Comparison of ENCODE assay signal across 11 mouse cellular contexts in the genomic region with DNA sequence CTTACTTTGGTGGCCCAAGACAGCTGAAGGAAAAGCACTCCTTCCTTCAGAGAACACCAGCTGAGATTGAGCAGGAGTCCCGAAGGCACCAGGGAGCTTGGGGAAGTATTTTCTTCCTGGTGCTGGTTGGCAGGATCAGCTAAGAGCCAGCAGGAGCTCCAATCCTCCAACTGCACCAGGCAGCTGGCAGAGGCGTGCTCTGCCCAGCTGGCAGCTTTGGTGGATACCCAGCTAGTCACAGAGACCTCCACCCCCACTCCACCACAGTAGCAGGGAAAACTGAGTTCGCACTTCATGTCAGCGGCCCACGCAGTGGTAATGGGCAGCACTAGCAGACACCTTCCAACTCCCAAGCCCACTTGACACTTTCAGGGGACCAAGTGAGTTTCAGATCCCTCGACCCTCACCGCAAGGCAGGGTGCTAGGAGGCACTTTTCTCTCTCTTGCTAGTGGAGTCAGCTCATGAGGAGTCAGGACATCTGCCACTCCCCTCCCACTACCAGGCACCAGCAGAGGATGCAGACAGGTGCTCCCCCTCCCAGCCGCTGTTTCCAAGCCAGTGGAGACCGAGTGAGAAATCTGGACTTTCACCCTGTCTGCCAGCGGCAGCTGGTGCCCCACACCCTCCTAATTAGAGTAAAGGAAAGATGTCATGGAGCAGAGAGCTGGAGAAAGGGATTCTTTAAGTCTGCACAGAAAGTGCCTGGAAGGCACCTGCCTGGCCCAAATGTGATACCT. TPM values are rescaled to one million over a fixed set of nuclear protein-coding genes. Genes with fewer than 3 reads are reported as not detected.
DNase-seq lines count a peak whose midpoint lies in the region; ATAC-seq lines count a peak whose summit lies in the region.
"Had no signal": no experiment of that assay in that cellular context is flagged by ENCODE, and none has a peak within 500 bp of the region (broad histone marks: within the 10 kb centered on the region; RNA-seq: fewer than 3 reads in every experiment).

No protein-coding gene starts in this region.

- WGBS in intestine, embryonic 15.5 days = 54% methylated on average over 10 of the region's 10 CpGs
- 45% methylated on average over 10 of the region's 10 CpGs for WGBS in heart, embryonic 11.5 days (ENCODE audit: insufficient replicate concordance)

- H3K4me2 ChIP-seq in intestine, embryonic 15.5 days (replicated peaks) = no peak overlapping the region
- no peak overlapping the region for H3K4me2 ChIP-seq in heart, embryonic 11.5 days
- H3K4me2 ChIP-seq: lung, embryonic 15.5 days had no signal

- H3K9me3 ChIP-seq in intestine, embryonic 15.5 days = no peaks in the 10 kb centered on the region
- no peaks in the 10 kb centered on the region for H3K9me3 ChIP-seq in heart, embryonic 11.5 days (replicated peaks; ENCODE audit: control insufficient read depth, low read length)
- H3K9me3 ChIP-seq: lung, embryonic 15.5 days had no signal

- H3K9ac ChIP-seq in intestine, embryonic 15.5 days = no peak overlapping the region
- no peak overlapping the region for H3K9ac ChIP-seq in heart, embryonic 11.5 days (ENCODE audit: low read depth, low read length)
- H3K9ac ChIP-seq: lung, embryonic 15.5 days had no signal

- H3K27me3 ChIP-seq in intestine, embryonic 15.5 days (replicated peaks) = no peaks in the 10 kb centered on the region
- H3K27me3 ChIP-seq in heart, embryonic 11.5 days (ENCODE audit: control insufficient read depth, insufficient read depth, low read length) = no peaks in the 10 kb centered on the region
- H3K27me3 ChIP-seq: CH12.LX; lung, embryonic 15.5 days had no signal

- H3K4me3 ChIP-seq in intestine, embryonic 15.5 days (replicated peaks) = no peak overlapping the region
- no peak overlapping the region for H3K4me3 ChIP-seq in heart, embryonic 11.5 days (ENCODE audit: low read depth, low read length)
- H3K4me3 ChIP-seq: lung, embryonic 15.5 days had no signal

- DNase-seq in layer of hippocampus, adult 11-12 months (ENCODE audit: low spot score) = peak; percentile 51
- no peak for DNase-seq in layer of hippocampus, adult 9-10 months (ENCODE audit: low spot score)
- peak; percentile 63 for DNase-seq in layer of hippocampus, adult 9-11 months
- DNase-seq in right cerebral cortex, postnatal 36 days (ENCODE audit: low spot score in 2 of 2) = peak; percentile 22 to 24
- DNase-seq in spleen, postnatal 14 days (ENCODE audit: low spot score in 2 of 2) = no peak
- DNase-seq in adrenal gland, postnatal 4 days (ENCODE audit: low spot score in 2 of 2) = no peak
- DNase-seq: heart, postnatal 4 days had no signal

- 0 out of 2 replicates have a peak overlapping the region, but pooled peaks have one; percentile 13 for H3K27ac ChIP-seq in intestine, embryonic 15.5 days
- H3K27ac ChIP-seq in heart, embryonic 11.5 days (ENCODE audit: low read depth, low read length) = no peak overlapping the region
- H3K27ac ChIP-seq: lung, embryonic 15.5 days had no signal

- H3K4me1 ChIP-seq in intestine, embryonic 15.5 days (replicated peaks) = no peaks in the 10 kb centered on the region
- no peaks in the 10 kb centered on the region for H3K4me1 ChIP-seq in heart, embryonic 11.5 days (ENCODE audit: control insufficient read depth, insufficient read depth, low read length)
- H3K4me1 ChIP-seq: lung, embryonic 15.5 days had no signal

- no peaks in the 10 kb centered on the region for H3K36me3 ChIP-seq in intestine, embryonic 15.5 days
- no peaks in the 10 kb centered on the region for H3K36me3 ChIP-seq in heart, embryonic 11.5 days (ENCODE audit: control insufficient read depth, insufficient read depth, low read length)
- H3K36me3 ChIP-seq: lung, embryonic 15.5 days had no signal

- peak; percentile 95 for ATAC-seq in intestine, embryonic 15.5 days
- ATAC-seq in heart, embryonic 11.5 days (replicated peaks; ENCODE audit: insufficient number of reproducible peaks, low FRiP score, low TSS enrichment) = no peak

RNA-seq across cellular contexts. Expression of a gene that starts 10.4 kb away (rescaled TPM):
- 8.3 and 11.3 TPM in 2 replicates for polyA plus RNA-seq in intestine, embryonic 15.5 days (2015; fragmentation: Nextera tagmentation; extraction: Ambion mirVana)
- 7.2 and 7.6 TPM in 2 replicates for polyA plus RNA-seq in heart, embryonic 11.5 days (2014; fragmentation: Nextera tagmentation; extraction: Ambion mirVana)
- 10 to 100 TPM in 1 of 2 experiments, 1 to 10 TPM in 1; 8.2 to 11.1 TPM for total RNA-seq in adrenal gland, postnatal 4 days (2021)

RNA-seq across cellular contexts. Expression of a gene that starts 50.8 kb away (rescaled TPM):
- 17.1 and 18.1 TPM in 2 replicates for polyA plus RNA-seq in intestine, embryonic 15.5 days (2015; fragmentation: Nextera tagmentation; extraction: Ambion mirVana)
- 16.2 and 16.7 TPM in 2 replicates for polyA plus RNA-seq in heart, embryonic 11.5 days (2014; fragmentation: Nextera tagmentation; extraction: Ambion mirVana)
- 10 to 100 TPM; 21.5 to 22.1 TPM for total RNA-seq in adrenal gland, postnatal 4 days (2021)

Comparison
In these comparisons a context has a peak if more than half of its experiments do, and no peak if none do; other contexts are left out.
1. DNase-seq: peak in layer of hippocampus, adult 11-12 months (single experiment), layer of hippocampus, adult 9-11 months (single experiment) and right cerebral cortex, postnatal 36 days (2 of 2); none in layer of hippocampus, adult 9-10 months (single experiment), spleen, postnatal 14 days (0 of 2) and adrenal gland, postnatal 4 days (0 of 2).